Comparison of ENCODE assay signal across 8 mouse cellular contexts in the genomic region with DNA sequence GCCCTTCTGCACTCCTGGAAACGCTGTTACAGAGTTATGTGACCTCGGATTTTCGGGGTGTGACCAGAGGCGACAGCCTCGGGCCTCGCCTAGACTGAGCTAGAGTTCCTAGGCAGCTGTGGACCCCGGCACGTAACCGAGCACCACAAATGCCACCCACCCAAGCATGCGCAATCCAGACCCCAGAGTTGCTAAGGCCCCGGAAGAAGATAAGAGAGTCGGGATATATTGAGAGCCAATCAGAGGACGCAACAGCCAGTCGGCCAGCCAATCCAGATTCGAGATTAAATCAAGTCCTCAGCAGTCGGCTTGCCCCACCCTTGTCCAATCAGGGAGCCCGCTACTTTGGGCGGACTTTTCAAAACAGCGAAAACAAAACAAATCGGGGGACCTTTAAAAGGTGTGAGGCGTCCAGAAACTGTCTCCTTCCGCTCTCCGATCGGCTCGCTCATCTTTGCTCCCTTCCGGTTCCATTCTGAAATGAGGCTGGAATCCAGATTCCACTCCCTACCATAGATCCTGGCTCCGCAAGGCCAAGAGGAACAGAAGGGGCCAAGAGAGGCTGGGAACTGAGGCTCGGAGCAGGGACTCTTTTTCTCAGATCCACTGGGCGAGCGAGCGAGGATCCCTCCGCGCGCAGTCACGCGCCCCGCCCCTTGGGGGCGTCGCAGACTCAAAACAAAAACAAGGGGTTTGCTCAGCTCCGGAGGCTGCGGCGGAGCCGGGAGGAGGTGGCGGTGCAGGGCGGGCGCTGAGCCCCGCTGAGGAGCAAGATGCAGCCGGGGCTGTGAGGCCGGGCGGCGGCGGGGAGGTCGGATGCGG. TPM values are rescaled to one million over a fixed set of nuclear protein-coding genes. Genes with fewer than 3 reads are reported as not detected.
DNase-seq lines count a peak whose midpoint lies in the region; ATAC-seq and TF ChIP-seq lines count a peak whose summit lies in the region.

A gene (plus strand): TSS at position 375 of the 822 bp plus-strand sequence.

- H3K9ac ChIP-seq in lung, postnatal 0 days (replicated peaks; ENCODE audit: low read depth), result peak within 1 kb of the TSS; percentile 96

- whole genome bisulfite sequencing in hindbrain, embryonic 10.5 days, result under 1% methylated on average over 54 of the region's 54 CpGs
- under 1% methylated on average over 52 of the region's 54 CpGs for WGBS in lung, postnatal 0 days

- no peaks in the 10 kb centered on the region for H3K9me3 ChIP-seq in hindbrain, embryonic 10.5 days
- H3K9me3 ChIP-seq in lung, postnatal 0 days (ENCODE audit: low read length), result no peaks in the 10 kb centered on the region

- H3K27ac ChIP-seq in hindbrain, embryonic 10.5 days, result peak within 1 kb of the TSS; percentile 99
- peak within 1 kb of the TSS; percentile 97 for H3K27ac ChIP-seq in lung, postnatal 0 days (ENCODE audit: low read length)

- no peaks in the 10 kb centered on the region for H3K27me3 ChIP-seq in hindbrain, embryonic 10.5 days (ENCODE audit: insufficient read depth, poor library complexity, severe bottlenecking)
- no peaks in the 10 kb centered on the region for H3K27me3 ChIP-seq in lung, postnatal 0 days (replicated peaks; ENCODE audit: insufficient read depth, low read length)

- H3K4me3 ChIP-seq in hindbrain, embryonic 10.5 days, result peak within 1 kb of the TSS; percentile 93
- peak within 1 kb of the TSS; percentile 100 for H3K4me3 ChIP-seq in lung, postnatal 0 days (ENCODE audit: low read depth, low read length)

- peak; percentile 94 for ATAC-seq in frontal cortex, adult (ENCODE audit: low TSS enrichment)
- ATAC-seq in lung, postnatal 0 days, result peak; percentile 96

- peaks cover 22% of the 10 kb centered on the region for H3K4me1 ChIP-seq in hindbrain, embryonic 10.5 days (replicated peaks)
- 0 out of 2 replicates have a peak, but pooled peaks cover 3% of the 10 kb centered on the region for H3K4me1 ChIP-seq in lung, postnatal 0 days (ENCODE audit: insufficient read depth, low read depth, low read length)

- DNase-seq in MN1 (ENCODE audit: low spot score), result peak; percentile 99
- peak; percentile 99 for DNase-seq in cerebellum, adult 9-10 months
- peak; percentile 95 for DNase-seq in hindbrain, embryonic 10.5 days (ENCODE audit: low spot score)
- DNase-seq in layer of hippocampus, adult 9-11 months, result peak; percentile 99
- peak; percentile 99 for DNase-seq in lung, postnatal 0 days (ENCODE audit: low spot score)
- DNase-seq in ovary, postnatal 14 days (ENCODE audit: low spot score), result peak; percentile 90
- peak; percentile 96 for DNase-seq in thymus, postnatal 14 days

- peak; percentile 42 for TF ChIP-seq CTCF in lung, postnatal 0 days (IDR thresholded peaks at IDR 0.05)

- H3K36me3 ChIP-seq in hindbrain, embryonic 10.5 days, result peaks cover 24% of the 10 kb centered on the region
- H3K36me3 ChIP-seq in lung, postnatal 0 days (ENCODE audit: insufficient read depth, low read length), result peaks cover 14% of the 10 kb centered on the region; the same call in 1 of the 2 replicates

- peak; percentile 76 for TF ChIP-seq EP300 in lung, postnatal 0 days (IDR thresholded peaks at IDR 0.05)

- peak within 1 kb of the TSS; percentile 68 for H3K4me2 ChIP-seq in lung, postnatal 0 days (replicated peaks; ENCODE audit: low read depth, low read length)

RNA-seq across cellular contexts. Expression of the gene that starts here (rescaled TPM):
- 50.9 and 67.0 TPM in 2 replicates for polyA plus RNA-seq in hindbrain, embryonic 10.5 days (2016; fragmentation: Nextera tagmentation; extraction: Ambion mirVana)
- 50.2 and 51.2 TPM in 2 replicates for polyA plus RNA-seq in lung, postnatal 0 days (2015; fragmentation: Nextera tagmentation; extraction: Ambion mirVana)

Comparison
In these comparisons a context has a peak if more than half of its experiments do, and no peak if none do; other contexts are left out.
1. Peak in every context shown above with its lines: DNase-seq, ATAC-seq, H3K4me3 ChIP-seq and H3K27ac ChIP-seq.